Mouse (Mus musculus) fibroblast of lung, adult 2 months (primary cell): ENCODE measurements at regions not wholly inside any gene's neighbourhood (a gene's known extent, or its start where the extent isn't known, plus 50 kb on each side); places are given as distances from the start of the nearest gene placed in this dataset.
A peak's percentile ranks its signal among the peaks of the same experiment; 100 is the strongest.

Experiments used
- DNase-seq: peaks from one replicate; pipeline ENCODE4 v3.0.0-alpha.2; 2011; ENCODE audit warnings: low read depth

- DNase-seq = no peak
These were observed 133.0 kb upstream of the Btbd3 start for GRCm38 (mm10) chr2:138123331-138123730.

- DNase-seq = no peak
These were observed 135.5 kb upstream of the Btbd3 start for GRCm38 (mm10) chr2:138120868-138121267.

GRCm38 (mm10) chr2:138120131-138120530 lies 136.2 kb upstream of the Btbd3 start:
- DNase-seq = peak; percentile 46

DNA sequence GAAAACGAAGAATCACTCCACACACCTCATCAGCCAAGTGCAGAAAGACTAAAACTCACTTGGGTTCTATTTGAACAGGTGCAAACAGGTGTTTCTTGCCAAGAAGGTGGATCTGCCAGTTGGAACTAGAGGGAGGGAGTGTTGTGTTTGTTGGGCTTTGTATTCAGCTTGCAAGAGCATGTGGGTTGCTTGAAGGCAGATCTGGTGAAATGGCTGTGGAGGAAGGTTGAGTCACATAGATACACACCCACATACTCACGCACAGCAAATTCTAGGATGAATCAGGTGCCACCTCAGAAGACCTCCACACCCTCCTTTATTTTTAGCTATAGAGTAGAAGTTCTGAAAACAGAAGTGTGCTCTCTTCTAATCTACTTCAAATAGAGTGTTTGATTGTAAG lies 156.6 kb upstream of the Btbd3 start:
- no peak for DNase-seq

- DNase-seq = no peak
These were observed 171.0 kb upstream of the Btbd3 start for GRCm38 (mm10) chr2:138085390-138085789.

DNA sequence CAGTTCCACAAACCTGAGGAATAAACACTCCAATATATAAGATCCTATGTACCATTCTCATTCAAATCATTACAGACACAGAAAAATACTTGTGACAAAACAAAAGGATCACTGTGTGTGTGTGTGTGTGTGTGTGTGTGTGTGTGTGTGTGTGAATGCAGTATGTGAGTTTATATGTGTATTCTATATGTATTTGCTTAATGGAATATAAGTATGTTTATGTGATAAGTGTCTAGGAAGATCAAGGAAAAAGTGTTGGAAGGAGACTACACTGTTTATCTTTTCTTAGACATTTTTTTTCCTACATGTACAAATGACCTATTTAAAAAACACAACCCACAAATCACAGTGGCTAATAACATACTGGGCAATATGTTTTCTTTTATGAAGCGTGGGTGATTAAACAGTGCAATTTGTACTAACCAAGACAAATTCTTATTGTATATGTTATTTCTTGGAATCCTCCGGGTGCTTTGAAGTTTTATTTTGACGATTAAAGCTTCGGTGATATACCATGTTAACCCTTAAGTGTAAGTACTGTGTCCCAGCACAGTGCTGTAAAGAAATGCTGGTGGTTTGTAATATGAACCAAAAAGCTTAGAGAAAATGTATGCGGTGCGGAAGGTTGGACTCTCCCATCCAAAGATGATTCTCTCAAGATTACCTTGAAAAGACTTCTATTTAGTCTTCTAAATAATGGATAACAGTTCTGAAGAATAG lies 171.6 kb upstream of the Btbd3 start:
- no peak for DNase-seq

DNA sequence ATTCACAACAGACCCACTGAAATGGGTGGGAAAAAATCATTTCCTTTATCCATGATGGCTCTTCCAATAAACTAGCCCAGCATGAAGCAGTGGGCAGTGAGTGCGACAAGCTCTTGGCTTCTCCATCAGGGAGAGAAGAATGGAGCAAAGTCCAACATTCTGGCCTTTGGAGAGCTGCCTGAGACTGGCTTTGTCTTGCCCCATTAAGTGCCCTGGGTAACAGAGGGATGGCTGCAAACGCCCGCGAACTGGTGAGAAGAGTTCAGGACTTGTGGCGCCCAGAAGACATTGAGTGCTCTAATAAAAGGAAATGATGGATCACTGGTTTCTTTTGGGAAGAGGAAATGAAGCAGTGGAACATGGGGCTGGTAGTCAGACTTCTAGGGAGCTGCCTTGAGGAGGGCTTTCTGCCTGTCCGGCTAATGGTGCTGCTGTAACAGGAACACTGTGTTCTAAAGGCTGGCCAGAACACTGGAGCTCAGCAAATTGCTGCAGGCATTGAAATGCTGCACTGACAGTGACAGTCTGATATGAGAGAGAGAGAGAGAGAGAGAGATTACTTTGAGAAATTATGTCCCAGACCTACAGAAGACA lies 182.2 kb upstream of the Btbd3 start:
- no peak for DNase-seq

DNA sequence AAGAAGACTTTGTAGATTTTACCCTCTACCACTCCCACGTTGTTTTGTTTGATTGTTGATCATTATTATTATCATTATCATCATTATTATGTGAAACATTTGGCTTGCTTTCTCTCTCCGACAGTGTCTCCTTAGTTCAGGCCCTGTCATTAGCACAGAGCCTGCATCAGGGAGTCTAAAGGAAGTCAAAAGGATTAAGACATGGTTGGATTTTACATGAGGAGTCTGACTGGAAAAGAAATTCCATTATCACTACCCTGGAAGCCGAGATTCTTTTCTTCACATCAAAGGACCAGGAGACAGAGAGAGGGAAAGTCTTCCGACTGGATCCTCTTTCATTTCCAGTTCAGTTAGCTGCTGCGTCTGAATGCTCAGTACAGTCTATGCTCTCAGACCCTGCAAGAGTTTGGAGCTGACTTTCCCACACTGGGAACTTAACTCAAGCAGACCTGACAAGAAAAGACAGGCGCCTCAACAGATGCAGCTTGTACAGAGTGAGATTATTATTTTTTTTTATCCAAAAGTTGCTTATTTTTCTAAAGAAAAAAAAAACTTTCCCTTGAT lies 184.1 kb upstream of the Btbd3 start:
- DNase-seq = no peak

GRCm38 (mm10) chr2:138053081-138053480 lies 203.3 kb upstream of the Btbd3 start:
- no peak for DNase-seq

- DNase-seq = no peak
These were observed 208.0 kb upstream of the Btbd3 start for GRCm38 (mm10) chr2:138048341-138048740.

DNA sequence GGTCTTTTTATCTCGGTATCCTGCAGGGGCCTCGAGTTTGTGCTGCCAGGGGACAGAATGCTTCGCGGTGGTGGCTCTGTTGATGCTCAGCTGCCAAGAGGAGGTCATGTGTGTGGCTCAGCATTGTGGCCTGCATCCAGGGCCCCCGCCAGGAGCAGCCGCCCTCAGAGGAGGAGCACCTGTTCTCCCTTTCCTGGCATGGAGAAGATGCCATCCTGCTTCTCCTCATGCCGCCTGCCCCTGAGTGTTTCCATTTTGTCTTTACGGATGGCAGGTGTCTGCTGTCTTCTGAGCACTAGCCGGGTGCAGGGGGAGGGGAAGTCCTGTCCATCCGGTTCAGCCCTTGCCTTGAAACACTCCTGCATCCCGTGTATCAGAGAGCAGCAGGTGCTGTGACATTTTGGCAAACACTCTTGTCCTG lies 208.6 kb upstream of the Btbd3 start:
- no peak for DNase-seq

DNA sequence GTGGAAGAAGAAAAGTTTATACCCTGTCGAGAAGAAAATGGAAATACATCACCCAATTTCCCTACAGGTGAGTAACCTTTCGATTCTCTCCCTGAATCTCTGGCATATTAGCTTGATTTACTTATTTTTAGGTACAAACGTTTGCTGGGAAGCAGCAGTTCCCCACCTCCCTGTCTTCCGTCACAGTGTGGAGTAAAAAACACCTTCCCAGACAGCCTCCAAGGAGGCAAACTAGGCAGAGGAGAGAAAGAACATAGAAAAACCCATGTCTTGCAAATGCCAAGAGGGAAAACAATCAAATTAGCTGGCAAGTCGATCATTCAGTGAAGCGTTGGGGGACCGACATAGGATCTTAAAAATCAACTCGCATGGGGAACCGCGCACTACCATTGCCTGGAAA lies 209.0 kb upstream of the Btbd3 start:
- DNase-seq = no peak

- no peak for DNase-seq
These were observed 209.4 kb upstream of the Btbd3 start for GRCm38 (mm10) chr2:138046918-138047317.

DNA sequence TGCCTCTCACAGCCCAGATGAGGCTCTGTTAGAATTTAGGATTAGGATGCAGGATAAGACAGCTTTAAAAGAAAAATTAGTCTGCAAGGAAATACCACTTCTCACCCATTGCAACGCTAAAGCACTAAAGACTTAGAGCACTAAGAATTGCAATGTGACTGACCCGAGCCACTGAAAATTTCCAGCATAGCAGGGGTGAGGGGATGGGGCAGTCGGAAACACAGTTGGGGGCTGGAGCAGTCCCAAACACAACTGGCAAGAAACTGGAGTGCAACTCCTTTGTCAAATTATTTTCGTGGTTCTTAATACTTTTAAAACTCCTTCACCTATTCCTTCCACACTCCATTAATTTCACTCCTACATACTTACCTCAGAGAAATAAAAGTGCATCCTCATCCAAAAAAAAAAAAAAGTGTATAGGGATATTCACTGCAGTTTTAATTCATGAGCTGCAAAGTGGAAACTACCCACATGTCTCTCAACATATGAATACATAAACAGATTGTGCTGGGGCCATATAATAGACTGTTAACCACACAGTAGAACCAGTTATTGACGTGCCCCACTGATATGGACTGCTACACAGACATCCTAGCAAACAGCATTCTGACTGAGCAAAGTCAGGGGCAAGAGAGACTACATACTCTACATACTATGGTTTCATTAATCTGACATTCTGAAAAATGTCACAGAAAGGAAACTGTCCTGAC lies 210.3 kb upstream of the Btbd3 start:
- no peak for DNase-seq

DNA sequence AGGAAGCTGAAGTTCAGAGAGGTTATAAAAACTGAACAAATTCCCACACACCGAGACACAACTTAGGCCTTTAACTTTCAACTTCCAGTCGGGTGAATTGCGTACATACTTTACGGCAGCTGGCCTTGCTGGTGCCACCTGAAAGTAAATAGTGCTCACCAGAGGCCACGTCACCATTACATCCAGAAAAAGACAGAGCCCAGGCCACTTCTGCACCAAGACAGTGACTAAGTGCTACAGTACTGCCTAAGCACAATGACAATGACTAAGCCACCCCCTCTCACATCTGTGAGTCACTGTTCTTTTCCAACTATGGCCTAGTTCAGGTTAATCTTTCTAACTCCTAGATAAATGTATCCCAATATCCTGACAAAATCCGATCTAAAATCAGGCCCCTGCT lies 215.7 kb upstream of the Btbd3 start:
- no peak for DNase-seq

DNA sequence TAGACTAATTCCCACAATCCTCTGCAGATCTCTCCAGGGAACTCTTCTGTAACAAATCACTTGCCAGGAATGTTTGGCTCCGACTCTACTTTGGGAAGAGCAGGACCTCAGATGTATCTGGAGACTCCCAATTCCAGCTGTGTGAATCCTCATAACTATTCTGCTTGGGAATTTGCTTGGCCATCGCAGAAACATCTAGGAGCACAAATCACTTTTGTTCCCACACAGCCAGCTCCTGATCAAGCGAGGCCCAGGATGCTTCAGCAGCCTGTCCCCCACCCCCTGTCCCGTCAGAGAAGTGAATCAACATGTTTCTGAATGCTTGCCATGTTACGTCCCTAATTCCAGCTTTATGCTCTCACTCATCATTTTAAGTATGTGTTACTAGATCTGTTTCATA lies 216.1 kb upstream of the Btbd3 start:
- DNase-seq = peak; percentile 39

- no peak for DNase-seq
These were observed 222.1 kb upstream of the Btbd3 start for GRCm38 (mm10) chr2:138034123-138034736.

DNA sequence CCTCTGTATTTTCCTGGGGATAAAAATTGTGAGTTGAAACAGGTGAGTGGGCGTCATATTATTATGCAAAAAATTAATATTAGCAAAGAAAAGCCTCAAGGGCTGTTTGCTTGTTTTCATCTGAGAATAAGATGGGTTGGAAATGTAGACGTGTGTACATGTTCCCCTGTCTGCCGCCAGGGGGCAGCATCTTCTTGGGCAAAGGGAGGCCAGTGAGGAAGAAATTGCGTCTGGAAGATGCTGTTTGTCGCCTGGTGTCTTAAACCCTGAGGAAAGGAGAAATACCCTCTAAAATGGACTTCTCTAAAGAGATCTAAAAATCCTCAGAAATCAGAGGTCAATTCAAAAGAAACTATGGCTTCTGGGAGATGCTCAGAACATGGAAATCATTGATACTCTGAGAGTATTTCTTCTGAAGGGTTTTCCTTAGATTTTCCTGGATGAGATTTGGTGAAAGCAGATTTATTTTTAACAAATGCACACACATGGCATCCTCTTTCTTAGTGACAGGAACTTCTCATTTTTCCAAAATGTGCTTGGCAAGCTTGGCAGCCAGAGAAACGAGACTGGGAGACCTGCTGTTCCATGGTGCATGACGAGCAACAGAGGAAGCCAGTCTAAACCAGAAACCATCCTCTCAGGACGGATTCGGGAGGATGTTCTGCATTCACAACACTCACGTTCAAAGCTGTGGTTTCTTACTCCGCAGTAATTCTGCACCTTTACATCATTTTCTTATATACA lies 222.8 kb upstream of the Btbd3 start:
- peak; percentile 39 for DNase-seq

- DNase-seq = no peak
These were observed 229.0 kb upstream of the Btbd3 start for GRCm38 (mm10) chr2:138027411-138027810.

DNA sequence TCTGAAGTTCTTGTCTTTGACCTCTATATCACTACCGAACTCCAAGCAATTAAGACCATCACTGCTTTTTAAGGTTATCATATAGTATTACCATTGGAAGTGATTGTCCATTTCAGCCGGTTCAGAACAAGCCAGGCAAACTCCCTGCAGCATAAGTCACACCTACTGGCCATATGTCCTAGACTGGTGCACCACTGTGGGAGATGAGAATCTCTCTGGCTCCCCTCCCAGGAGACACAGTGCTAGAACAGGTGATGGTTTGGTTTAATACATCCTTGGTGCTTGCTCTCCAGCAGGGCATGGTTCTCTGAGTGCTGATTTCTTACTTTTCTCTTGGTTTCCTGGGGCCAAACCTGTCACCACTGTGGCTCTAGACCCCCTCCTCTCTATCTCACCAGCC lies 232.8 kb upstream of the Btbd3 start:
- DNase-seq = no peak

- DNase-seq = no peak
These were observed 274.6 kb upstream of the Btbd3 start for GRCm38 (mm10) chr2:137981766-137982165.

DNA sequence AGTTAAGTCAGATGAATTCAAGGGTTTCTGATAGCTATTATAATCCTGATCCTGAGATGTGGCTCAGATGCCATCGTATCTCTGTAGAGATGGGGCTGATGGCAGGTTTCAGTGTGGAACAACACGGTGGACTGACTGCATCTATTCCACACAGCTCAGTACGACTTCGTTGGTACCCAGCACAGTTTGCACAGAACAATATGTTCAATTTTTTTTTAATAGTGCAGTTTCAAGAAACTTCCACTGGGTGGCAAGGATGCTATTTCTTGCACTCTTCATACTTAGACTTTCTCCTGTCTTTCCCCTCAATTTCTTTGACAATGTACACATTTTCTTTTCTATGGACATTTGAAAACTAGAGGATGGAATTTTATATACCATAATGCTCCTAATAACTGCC lies 278.6 kb upstream of the Btbd3 start:
- DNase-seq = no peak
